Mouse (Mus musculus): Measurements from ENCODE around the gene BC080695. TPM values are rescaled to one million over a fixed set of nuclear protein-coding genes. Genes with fewer than 3 reads are reported as not detected.
"Not testable (repeated sequence)": the region's sequence is repeated elsewhere in the genome, so short reads cannot be mapped to it uniquely, and the experiment has no call there.

BC080695 gene
- not detected in 2 replicates for polyA plus RNA-seq (2016; fragmentation: Nextera tagmentation; extraction: Ambion mirVana)

GRCm38 (mm10) chr4:143551400-143551799 is at the start of gene BC080695, which contains the start of gene Gm13057:
Gene BC080695, plus strand, starts transcription at chr4:143551700.
Gene Gm13057, plus strand, starts transcription at chr4:143551709.
- H3K9ac ChIP-seq; H3K4me3 ChIP-seq; H3K27me3 ChIP-seq (replicated peaks); H3K27ac ChIP-seq; H3K36me3 ChIP-seq; ATAC-seq (ENCODE audit: low FRiP score, low read depth); H3K9me3 ChIP-seq; H3K4me2 ChIP-seq (replicated peaks); H3K4me1 ChIP-seq: not testable (repeated sequence)
- no CpG with 5 or more reads among the region's 3 CpGs for WGBS

DNA sequence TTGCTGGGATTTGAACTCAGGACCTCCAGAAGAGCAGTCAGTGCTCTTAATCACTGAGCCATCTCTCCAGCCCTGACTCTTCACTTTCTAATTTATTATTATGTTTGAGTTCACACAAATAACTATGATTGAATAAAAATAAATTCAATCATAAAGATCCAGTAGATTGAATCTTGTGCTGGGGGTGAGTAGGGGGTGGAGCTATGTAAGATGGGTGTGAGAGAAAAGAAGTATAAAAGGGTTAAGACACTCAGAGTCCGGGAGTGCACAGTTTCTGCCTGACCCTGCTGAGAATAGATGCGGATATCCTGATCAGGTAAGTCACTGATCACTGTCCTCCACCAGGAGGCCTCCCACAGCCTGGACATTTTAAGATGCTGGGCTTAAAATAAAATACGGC is 40.5 kb upstream of the BC080695 start, which contains the start of gene Gm13043:
Gene Gm13043, plus strand, starts transcription at position 301 of the 400 bp plus-strand sequence.
- Histone ChIP-seq H3K4me3 (no peak within 1 kb of the TSS), H3K4me2 (replicated peaks) (no peak within 1 kb of the TSS)
- no peak for ATAC-seq (ENCODE audit: low FRiP score, low read depth)

DNA sequence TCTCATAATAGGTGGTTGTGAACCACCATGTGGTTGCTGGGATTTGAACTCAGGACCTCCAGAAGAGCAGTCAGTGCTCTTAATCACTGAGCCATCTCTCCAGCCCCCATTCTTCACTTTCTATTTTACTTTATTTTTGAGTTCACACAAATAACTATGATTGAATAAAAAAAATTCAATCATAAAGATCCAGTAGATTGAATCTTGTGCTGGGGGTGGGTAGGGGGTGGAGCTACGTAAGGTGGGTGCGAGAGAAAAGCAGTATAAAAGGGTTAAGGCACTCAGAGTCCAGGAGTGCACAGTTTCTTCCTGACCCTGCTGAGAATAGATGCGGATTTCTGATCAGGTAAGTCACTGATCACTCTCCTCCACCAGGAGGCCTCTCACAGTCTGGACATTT is 15.8 kb upstream of the BC080695 start, which contains the start of gene Gm13040:
Gene Gm13040, plus strand, starts transcription at position 301 of the 400 bp plus-strand sequence.
- H3K4me2 ChIP-seq (replicated peaks); H3K4me1 ChIP-seq; H3K27ac ChIP-seq; ATAC-seq (ENCODE audit: low FRiP score, low read depth); H3K36me3 ChIP-seq; H3K9me3 ChIP-seq; H3K27me3 ChIP-seq (replicated peaks); H3K9ac ChIP-seq; H3K4me3 ChIP-seq: not testable (repeated sequence)
- WGBS, result no CpG with 5 or more reads among the region's 3 CpGs

More for the DNA sequence above, 40.5 kb upstream of the BC080695 start, which contains the start of gene Gm13043:
- Histone ChIP-seq H3K9me3 (no peaks in the 10 kb centered on the region), H3K27ac (no peak within 1 kb of the TSS), H3K36me3 (no peaks in the 10 kb centered on the region), H3K27me3 (replicated peaks) (no peaks in the 10 kb centered on the region), H3K9ac (no peak within 1 kb of the TSS), H3K4me1 (no peaks in the 10 kb centered on the region)
- WGBS, result 85% methylated on average over 3 of the region's 3 CpGs

DNA sequence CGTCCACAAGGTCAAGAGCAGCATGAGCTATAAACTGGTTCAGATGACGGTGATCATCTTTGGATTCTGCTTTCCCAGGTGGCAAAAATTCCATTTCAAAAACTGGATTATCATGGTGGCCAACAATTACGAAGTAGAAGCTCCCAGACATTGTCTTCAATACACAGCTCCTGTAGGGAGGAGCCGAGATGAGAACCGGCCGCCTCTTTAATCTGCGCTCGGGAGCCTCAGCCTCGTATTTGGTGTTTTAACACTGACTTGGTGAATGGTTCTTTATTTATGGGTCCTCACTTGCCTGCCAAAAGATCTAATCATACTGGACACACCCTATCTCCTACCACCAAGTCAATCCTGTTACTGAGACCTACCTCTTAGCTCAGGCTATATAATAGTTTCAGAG is 60.4 kb downstream of the BC080695 start:
- ATAC-seq (ENCODE audit: low FRiP score, low read depth); H3K9me3 ChIP-seq; H3K27ac ChIP-seq; H3K4me1 ChIP-seq; H3K4me3 ChIP-seq; H3K27me3 ChIP-seq (replicated peaks); H3K4me2 ChIP-seq (replicated peaks); H3K9ac ChIP-seq; H3K36me3 ChIP-seq: not testable (repeated sequence)
- 89% methylated on average over 9 of the region's 9 CpGs for WGBS

DNA sequence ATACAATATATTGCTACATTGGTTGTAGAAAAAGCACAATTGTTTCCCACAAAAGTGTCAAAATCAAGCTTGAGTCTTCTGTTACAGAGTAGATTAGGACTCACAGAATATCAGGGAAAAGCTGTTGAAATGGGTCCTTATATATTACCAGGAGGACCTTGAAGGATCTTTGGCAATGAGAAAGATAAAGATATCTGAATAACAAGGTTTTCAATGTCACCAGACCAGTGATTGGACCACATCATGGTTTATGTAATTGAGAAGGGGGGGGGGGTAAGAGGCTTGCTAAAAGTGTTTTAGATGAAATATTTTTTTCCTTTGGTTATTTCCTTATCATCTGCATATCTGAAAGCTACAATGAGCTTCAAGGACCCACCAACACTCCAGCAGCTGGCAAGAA is 63.2 kb downstream of the BC080695 start, which contains the start of gene Gm13083:
Gene Gm13083, plus strand, starts transcription at position 301 of the 400 bp plus-strand sequence.
- H3K4me2 ChIP-seq (replicated peaks); H3K36me3 ChIP-seq; H3K27ac ChIP-seq; H3K9ac ChIP-seq; ATAC-seq (ENCODE audit: low FRiP score, low read depth); H3K4me1 ChIP-seq; H3K4me3 ChIP-seq; H3K27me3 ChIP-seq (replicated peaks); H3K9me3 ChIP-seq: not testable (repeated sequence)

- not testable (repeated sequence) for H3K4me2 ChIP-seq (replicated peaks); H3K4me3 ChIP-seq; H3K4me1 ChIP-seq; ATAC-seq (ENCODE audit: low FRiP score, low read depth); H3K9ac ChIP-seq; H3K36me3 ChIP-seq; H3K9me3 ChIP-seq; H3K27ac ChIP-seq; H3K27me3 ChIP-seq (replicated peaks)
- WGBS, result 81% methylated on average over 4 of the region's 4 CpGs
These were observed 66.6 kb downstream of the BC080695 start for GRCm38 (mm10) chr4:143618101-143618500.

Other genes with a start within 250 kb of the BC080695 start
- gene Lrrc38, start 201.9 kb upstream of the BC080695 start, polyA plus RNA-seq (2016; fragmentation: Nextera tagmentation; extraction: Ambion mirVana), result 0.79 and 0.86 TPM in 2 replicates
- not detected in 2 replicates for gene Pramel1, start 157.3 kb upstream of the BC080695 start, polyA plus RNA-seq (2016; fragmentation: Nextera tagmentation; extraction: Ambion mirVana)
- 21.3 and 23.0 TPM in 2 replicates for gene Pramef8, start 139.3 kb upstream of the BC080695 start, polyA plus RNA-seq (2016; fragmentation: Nextera tagmentation; extraction: Ambion mirVana)
- gene Oog4, start 101.4 kb upstream of the BC080695 start, polyA plus RNA-seq (2016; fragmentation: Nextera tagmentation; extraction: Ambion mirVana), result not detected in 2 replicates
- gene Gm13043, start 40.4 kb upstream of the BC080695 start, polyA plus RNA-seq (2016; fragmentation: Nextera tagmentation; extraction: Ambion mirVana), result not detected in 2 replicates
- not detected in 2 replicates for gene Gm13040, start 15.7 kb upstream of the BC080695 start, polyA plus RNA-seq (2016; fragmentation: Nextera tagmentation; extraction: Ambion mirVana)
- not detected in 2 replicates for gene Gm13057, start within 50 bp of the BC080695 start, polyA plus RNA-seq (2016; fragmentation: Nextera tagmentation; extraction: Ambion mirVana)
- gene Gm13083, start 63.3 kb downstream of the BC080695 start, polyA plus RNA-seq (2016; fragmentation: Nextera tagmentation; extraction: Ambion mirVana), result not detected in 2 replicates
- gene Gm13088, start 105.5 kb downstream of the BC080695 start, polyA plus RNA-seq (2016; fragmentation: Nextera tagmentation; extraction: Ambion mirVana), result not detected in 2 replicates
- gene Gm13089, start 151.0 kb downstream of the BC080695 start, polyA plus RNA-seq (2016; fragmentation: Nextera tagmentation; extraction: Ambion mirVana), result not detected in 2 replicates
- gene Gm13078, start 167.8 kb downstream of the BC080695 start, polyA plus RNA-seq (2016; fragmentation: Nextera tagmentation; extraction: Ambion mirVana), result not detected in 2 replicates
- not detected in 2 replicates for gene Gm13023, start 237.7 kb downstream of the BC080695 start, polyA plus RNA-seq (2016; fragmentation: Nextera tagmentation; extraction: Ambion mirVana)

Measured in neural tube, embryonic 12.5 days (tissue).